Mouse (Mus musculus): Measurements from ENCODE around the gene Col24a1. TPM values are rescaled to one million over a fixed set of nuclear protein-coding genes. Genes with fewer than 3 reads are reported as not detected.

Col24a1 gene
- polyA plus RNA-seq, 2 experiments, result 0.20 to 0.37 TPM

GRCm38 (mm10) chr3:145259678-145260077 is 32.6 kb upstream of the Col24a1 start:
- H3K4me1 ChIP-seq (replicated peaks; ENCODE audit: control insufficient read depth in 2 of 2, insufficient read depth in 2 of 2, low read length in 1 of 2), result no peaks in the 10 kb centered on the region
- no peak overlapping the region for H3K4me2 ChIP-seq (ENCODE audit: low read depth)
- H3K9ac ChIP-seq (replicated peaks), result no peak overlapping the region
- no peak overlapping the region for H3K27ac ChIP-seq
- TF ChIP-seq EP300 (IDR thresholded peaks at IDR 0.05; ENCODE audit: low read depth) (no peak), CTCF (IDR thresholded peaks at IDR 0.05; ENCODE audit: low read depth) (no peak)
- H3K9me3 ChIP-seq (ENCODE audit: control insufficient read depth, low read length), result no peaks in the 10 kb centered on the region
- H3K36me3 ChIP-seq (replicated peaks; ENCODE audit: control insufficient read depth, insufficient read depth, low read depth), result no peaks in the 10 kb centered on the region
- no peak overlapping the region for H3K4me3 ChIP-seq (ENCODE audit: insufficient read depth in 1 of 2, low read depth in 2 of 2, low read length in 2 of 2)
- 54% methylated on average over 6 of the region's 6 CpGs for WGBS (ENCODE audit: insufficient replicate concordance)
- DNase-seq (ENCODE audit: low read depth in 3 of 3, low spot score in 3 of 3) (no peak), ATAC-seq (ENCODE audit: insufficient read depth) (no peak)
- no peaks in the 10 kb centered on the region for H3K27me3 ChIP-seq (ENCODE audit: control insufficient read depth, insufficient read depth, low read length)

GRCm38 (mm10) chr3:145263131-145263530 is 29.1 kb upstream of the Col24a1 start:
- no peaks in the 10 kb centered on the region for H3K36me3 ChIP-seq (replicated peaks; ENCODE audit: control insufficient read depth, insufficient read depth, low read depth)
- H3K27me3 ChIP-seq (ENCODE audit: control insufficient read depth, insufficient read depth, low read length), result no peaks in the 10 kb centered on the region
- no peak overlapping the region for H3K4me3 ChIP-seq (ENCODE audit: insufficient read depth in 1 of 2, low read depth in 2 of 2, low read length in 2 of 2)
- no peak for TF ChIP-seq CTCF (IDR thresholded peaks at IDR 0.05; ENCODE audit: low read depth)
- no peak for ATAC-seq (ENCODE audit: insufficient read depth)
- H3K4me1 ChIP-seq (replicated peaks; ENCODE audit: control insufficient read depth in 2 of 2, insufficient read depth in 2 of 2, low read length in 1 of 2), result no peaks in the 10 kb centered on the region
- H3K4me2 ChIP-seq (ENCODE audit: low read depth), result no peak overlapping the region
- DNase-seq (ENCODE audit: low read depth in 3 of 3, low spot score in 3 of 3), result no peak
- WGBS (ENCODE audit: insufficient replicate concordance), result 64% methylated on average over 4 of the region's 4 CpGs
- H3K9ac ChIP-seq (replicated peaks), result no peak overlapping the region
- H3K27ac ChIP-seq, result no peak overlapping the region
- no peaks in the 10 kb centered on the region for H3K9me3 ChIP-seq (ENCODE audit: control insufficient read depth, low read length)

- DNase-seq (ENCODE audit: low read depth in 3 of 3, low spot score in 3 of 3) (peak in 2 of 3 experiments; percentile 13 to 22), ATAC-seq (ENCODE audit: insufficient read depth) (no peak)
- TF ChIP-seq EP300 (IDR thresholded peaks at IDR 0.05; ENCODE audit: low read depth) (no peak), CTCF (IDR thresholded peaks at IDR 0.05; ENCODE audit: low read depth) (no peak)
- Histone ChIP-seq H3K27ac (no peak overlapping the region), H3K9ac (replicated peaks) (no peak overlapping the region), H3K9me3 (ENCODE audit: control insufficient read depth, low read length) (no peaks in the 10 kb centered on the region), H3K4me2 (ENCODE audit: low read depth) (no peak overlapping the region), H3K4me3 (ENCODE audit: insufficient read depth in 1 of 2, low read depth in 2 of 2, low read length in 2 of 2) (no peak overlapping the region), H3K36me3 (replicated peaks; ENCODE audit: control insufficient read depth, insufficient read depth, low read depth) (no peaks in the 10 kb centered on the region), H3K27me3 (ENCODE audit: control insufficient read depth, insufficient read depth, low read length) (no peaks in the 10 kb centered on the region), H3K4me1 (replicated peaks; ENCODE audit: control insufficient read depth in 2 of 2, insufficient read depth in 2 of 2, low read length in 1 of 2) (peaks cover 0 to 2% of the 10 kb centered on the region in 2 experiments; a peak in 1 of 4 replicates)
- WGBS (ENCODE audit: insufficient replicate concordance), result 54% methylated on average over 7 of the region's 7 CpGs
Measured at GRCm38 (mm10) chr3:145268066-145268465, 24.2 kb upstream of the Col24a1 start.

GRCm38 (mm10) chr3:145274191-145274590 is 18.1 kb upstream of the Col24a1 start:
- ATAC-seq (ENCODE audit: insufficient read depth) (no peak), DNase-seq (ENCODE audit: low read depth in 3 of 3, low spot score in 3 of 3) (no peak)
- Histone ChIP-seq H3K27ac (no peak overlapping the region), H3K9me3 (ENCODE audit: control insufficient read depth, low read length) (no peaks in the 10 kb centered on the region), H3K4me1 (replicated peaks; ENCODE audit: control insufficient read depth in 2 of 2, insufficient read depth in 2 of 2, low read length in 1 of 2) (no peaks in the 10 kb centered on the region), H3K4me3 (ENCODE audit: insufficient read depth in 1 of 2, low read depth in 2 of 2, low read length in 2 of 2) (no peak overlapping the region), H3K4me2 (ENCODE audit: low read depth) (no peak overlapping the region), H3K27me3 (ENCODE audit: control insufficient read depth, insufficient read depth, low read length) (no peaks in the 10 kb centered on the region), H3K36me3 (replicated peaks; ENCODE audit: control insufficient read depth, insufficient read depth, low read depth) (no peaks in the 10 kb centered on the region), H3K9ac (replicated peaks) (no peak overlapping the region)
- TF ChIP-seq CTCF (IDR thresholded peaks at IDR 0.05; ENCODE audit: low read depth), result no peak
- no peak for TF ChIP-seq EP300 (IDR thresholded peaks at IDR 0.05; ENCODE audit: low read depth)
- 58% methylated on average over 6 of the region's 6 CpGs for WGBS (ENCODE audit: insufficient replicate concordance)

- DNase-seq (ENCODE audit: low read depth in 3 of 3, low spot score in 3 of 3), result no peak
- 0 out of 4 replicates have a peak overlapping the region, but pooled peaks of 1 of the 2 experiments have one; percentile 3 for H3K4me3 ChIP-seq (ENCODE audit: insufficient read depth in 1 of 2, low read depth in 2 of 2, low read length in 2 of 2)
Measured at GRCm38 (mm10) chr3:145293207-145293606, 935 bp downstream of the Col24a1 start.

More at GRCm38 (mm10) chr3:145293207-145293606, 935 bp downstream of the Col24a1 start:
- TF ChIP-seq CTCF (IDR thresholded peaks at IDR 0.05; ENCODE audit: low read depth) (no peak), EP300 (IDR thresholded peaks at IDR 0.05; ENCODE audit: low read depth) (no peak)
- no peaks in the 10 kb centered on the region for H3K36me3 ChIP-seq (replicated peaks; ENCODE audit: control insufficient read depth, insufficient read depth, low read depth)
- ATAC-seq (ENCODE audit: insufficient read depth), result peak; percentile 22; the same call in 1 of the 2 replicates
- no peak overlapping the region for H3K27ac ChIP-seq
- H3K9ac ChIP-seq (replicated peaks), result no peak overlapping the region
- WGBS (ENCODE audit: insufficient replicate concordance), result 3% methylated on average over 9 of the region's 9 CpGs
- no peaks in the 10 kb centered on the region for H3K9me3 ChIP-seq (ENCODE audit: control insufficient read depth, low read length)
- peak overlapping the region; percentile 38 for H3K4me2 ChIP-seq (ENCODE audit: low read depth)
- no peaks in the 10 kb centered on the region for H3K4me1 ChIP-seq (replicated peaks; ENCODE audit: control insufficient read depth in 2 of 2, insufficient read depth in 2 of 2, low read length in 1 of 2)
- no peaks in the 10 kb centered on the region; the same call in 1 of the 2 replicates for H3K27me3 ChIP-seq (ENCODE audit: control insufficient read depth, insufficient read depth, low read length)
